Mouse (Mus musculus) B cell, adult 2 months (primary cell): ENCODE measurements around the gene F5.

ENCODE experiments used
- DNase-seq, 2 experiments: peaks; one replicate each; pipeline ENCODE4 v3.0.0; 2022

Gene F5

GRCm38 (mm10) chr1:164236078-164236477 is 84.4 kb downstream of the F5 start:
- DNase-seq = no peak

GRCm38 (mm10) chr1:164241494-164241893 is 89.9 kb downstream of the F5 start:
- DNase-seq = no peak

- DNase-seq = no peak
Measured at GRCm38 (mm10) chr1:164242809-164243208, 91.2 kb downstream of the F5 start.

- no peak for DNase-seq
Measured at GRCm38 (mm10) chr1:164247442-164247841, 95.8 kb downstream of the F5 start.

GRCm38 (mm10) chr1:164247971-164248370 is 96.3 kb downstream of the F5 start:
- peak; percentile 19 to 21 for DNase-seq

- peak; percentile 98 for DNase-seq
Measured at GRCm38 (mm10) chr1:164248465-164249331, 97.1 kb downstream of the F5 start, which contains the start of gene Slc19a2. Gene Slc19a2, plus strand, starts transcription at chr1:164249046.

GRCm38 (mm10) chr1:164249332-164249711 is 97.7 kb downstream of the F5 start:
- peak; percentile 50 to 59 for DNase-seq

GRCm38 (mm10) chr1:164250391-164251150 is 98.9 kb downstream of the F5 start:
- no peak for DNase-seq

GRCm38 (mm10) chr1:164251438-164251837 is 99.8 kb downstream of the F5 start:
- no peak for DNase-seq

GRCm38 (mm10) chr1:164252551-164252950 is 100.9 kb downstream of the F5 start:
- no peak for DNase-seq

- no peak for DNase-seq
Measured at GRCm38 (mm10) chr1:164254836-164255235, 103.2 kb downstream of the F5 start.

- DNase-seq = no peak
Measured at GRCm38 (mm10) chr1:164260171-164261028, 108.8 kb downstream of the F5 start.

- no peak for DNase-seq
Measured at GRCm38 (mm10) chr1:164261553-164261952, 109.9 kb downstream of the F5 start.
